Mouse (Mus musculus) spleen, postnatal 4 days (tissue): ENCODE data around the gene Shcbp1l.
"Not testable (repeated sequence)": the region's sequence is repeated elsewhere in the genome, so short reads cannot be mapped to it uniquely, and the experiment has no call there.

Experiments
- DNase-seq, 2 experiments: peaks; one replicate each; pipeline ENCODE4 v3.0.0; 2022; ENCODE audit warnings: low spot score in 2 of 2

Gene Shcbp1l

GRCm38 (mm10) chr1:153417805-153418204 lies 7.2 kb upstream of the Shcbp1l start:
- not testable (repeated sequence) for DNase-seq

GRCm38 (mm10) chr1:153424271-153424670 lies 691 bp upstream of the Shcbp1l start:
- no peak for DNase-seq

GRCm38 (mm10) chr1:153431158-153431557 lies 6.2 kb downstream of the Shcbp1l start:
- no peak for DNase-seq

GRCm38 (mm10) chr1:153431701-153432100 lies 6.7 kb downstream of the Shcbp1l start:
- no peak for DNase-seq

GRCm38 (mm10) chr1:153432329-153432728 lies 7.4 kb downstream of the Shcbp1l start:
- DNase-seq = no peak

GRCm38 (mm10) chr1:153433851-153434589 lies 9.1 kb downstream of the Shcbp1l start:
- DNase-seq = no peak

GRCm38 (mm10) chr1:153437536-153437935 lies 12.6 kb downstream of the Shcbp1l start:
- DNase-seq = no peak

- no peak for DNase-seq
These were observed 15.8 kb downstream of the Shcbp1l start for GRCm38 (mm10) chr1:153440752-153441151.

- DNase-seq = peak in 1 of 2 experiments; percentile 5
These were observed 16.7 kb downstream of the Shcbp1l start for GRCm38 (mm10) chr1:153441656-153442055.

GRCm38 (mm10) chr1:153443019-153443418 lies 18.1 kb downstream of the Shcbp1l start:
- no peak for DNase-seq

GRCm38 (mm10) chr1:153443632-153444031 lies 18.7 kb downstream of the Shcbp1l start:
- no peak for DNase-seq

GRCm38 (mm10) chr1:153446120-153446831 lies 21.3 kb downstream of the Shcbp1l start:
- no peak for DNase-seq

GRCm38 (mm10) chr1:153451237-153452154 lies 26.5 kb downstream of the Shcbp1l start:
- DNase-seq = peak; percentile 47 to 76

- no peak for DNase-seq
These were observed 28.2 kb downstream of the Shcbp1l start for GRCm38 (mm10) chr1:153453146-153453642.

GRCm38 (mm10) chr1:153456137-153456536 lies 31.2 kb downstream of the Shcbp1l start:
- DNase-seq = no peak

- DNase-seq = no peak
These were observed 36.8 kb downstream of the Shcbp1l start for GRCm38 (mm10) chr1:153461796-153462195.

- DNase-seq = no peak
These were observed 54.3 kb downstream of the Shcbp1l start for GRCm38 (mm10) chr1:153479296-153479695.

- DNase-seq = peak; percentile 77 to 92
These were observed 55.5 kb downstream of the Shcbp1l start for GRCm38 (mm10) chr1:153480386-153481024.

GRCm38 (mm10) chr1:153481025-153481412 lies 56.1 kb downstream of the Shcbp1l start:
- no peak for DNase-seq

GRCm38 (mm10) chr1:153485201-153485796 lies 60.3 kb downstream of the Shcbp1l start:
- no peak for DNase-seq

- not testable (repeated sequence) for DNase-seq
These were observed 61.2 kb downstream of the Shcbp1l start for GRCm38 (mm10) chr1:153486120-153486519.
